Mouse (Mus musculus) midbrain, embryonic 13.5 days (tissue): ENCODE measurements at regions not wholly inside any gene's neighbourhood (a gene's known extent, or its start where the extent isn't known, plus 50 kb on each side); places are given as distances from the start of the nearest gene placed in this dataset.

Experiments
- ATAC-seq: fragments of 200-750 bp; cut with Nextera tagmentation; 2 replicates; pipeline ENCODE4 v1.8.0; 2017; ENCODE audit warnings: mild to moderate bottlenecking, moderate TSS enrichment, moderate library complexity
- H3K27ac ChIP-seq: fragments of 300-500 bp; sonication (generic); 2 replicates; pipeline ENCODE4 v1.5.1; 2015; ENCODE audit warnings: inconsistent platforms, mild to moderate bottlenecking, moderate library complexity
- H3K27me3 ChIP-seq: fragments of 300-500 bp; sonication (generic); 2 replicates; pipeline ENCODE4 v1.6.1; 2015; ENCODE audit warnings: mild to moderate bottlenecking, inconsistent platforms
- H3K36me3 ChIP-seq: fragments of 300-500 bp; sonication (generic); 2 replicates; pipeline ENCODE4 v1.6.1; 2015; ENCODE audit warnings: mild to moderate bottlenecking, inconsistent platforms
- H3K4me1 ChIP-seq: fragments of 300-500 bp; sonication (generic); replicated peaks from 2 replicates; pipeline ENCODE4 v1.6.1; 2015; ENCODE audit warnings: inconsistent platforms
- H3K4me2 ChIP-seq: fragments of 300-500 bp; sonication (generic); replicated peaks from 2 replicates; pipeline ENCODE4 v1.6.1; 2015; ENCODE audit warnings: moderate library complexity, mild to moderate bottlenecking, inconsistent platforms
- H3K4me3 ChIP-seq: fragments of 300-500 bp; sonication (generic); replicated peaks from 2 replicates; pipeline ENCODE4 v1.5.1; 2015; ENCODE audit warnings: mild to moderate bottlenecking, inconsistent platforms
- H3K9ac ChIP-seq: fragments of 300-500 bp; sonication (generic); replicated peaks from 2 replicates; pipeline ENCODE4 v1.6.1; 2015; ENCODE audit warnings: mild to moderate bottlenecking, inconsistent platforms
- H3K9me3 ChIP-seq: fragments of 300-500 bp; sonication (generic); 2 replicates; pipeline ENCODE4 v1.6.1; 2016; ENCODE audit warnings: mild to moderate bottlenecking, inconsistent platforms
- WGBS: fragments of 180-500 bp; shearing (Covaris S2); methylation state at CpG from one replicate; pipeline ENCODE4 v1.1.7; 2015; 5-methylcytosine and 5-hydroxymethylcytosine counted together

- Histone ChIP-seq H3K4me3 (no peak overlapping the region), H3K36me3 (no peaks in the 10 kb centered on the region), H3K9me3 (no peaks in the 10 kb centered on the region), H3K4me1 (no peaks in the 10 kb centered on the region), H3K4me2 (no peak overlapping the region), H3K9ac (no peak overlapping the region), H3K27ac (no peak overlapping the region), H3K27me3 (no peaks in the 10 kb centered on the region)
- no peak for ATAC-seq
- WGBS = 91% methylated on average over 8 of the region's 8 CpGs
These were observed 128.4 kb upstream of the Six2 start for GRCm38 (mm10) chr17:85816521-85816920.

GRCm38 (mm10) chr17:85816056-85816455, 128.0 kb upstream of the Six2 start:
- no peaks in the 10 kb centered on the region for H3K36me3 ChIP-seq
- 91% methylated on average over 8 of the region's 8 CpGs for WGBS
- H3K4me1 ChIP-seq = no peaks in the 10 kb centered on the region
- H3K9ac ChIP-seq = no peak overlapping the region
- H3K4me3 ChIP-seq = no peak overlapping the region
- H3K4me2 ChIP-seq = no peak overlapping the region
- no peaks in the 10 kb centered on the region for H3K27me3 ChIP-seq
- ATAC-seq = no peak
- H3K27ac ChIP-seq = no peak overlapping the region
- H3K9me3 ChIP-seq = no peaks in the 10 kb centered on the region

GRCm38 (mm10) chr17:85808580-85808979, 120.5 kb upstream of the Six2 start:
- Histone ChIP-seq H3K27ac (no peak overlapping the region), H3K4me1 (no peaks in the 10 kb centered on the region), H3K9ac (no peak overlapping the region), H3K36me3 (no peaks in the 10 kb centered on the region), H3K4me3 (no peak overlapping the region), H3K9me3 (no peaks in the 10 kb centered on the region), H3K4me2 (no peak overlapping the region), H3K27me3 (peaks cover 41% of the 10 kb centered on the region)
- WGBS = 63% methylated on average over 5 of the region's 5 CpGs
- ATAC-seq = no peak

GRCm38 (mm10) chr17:85805726-85806359, 117.8 kb upstream of the Six2 start:
- WGBS = 37% methylated on average over 13 of the region's 13 CpGs
- ATAC-seq = no peak

GRCm38 (mm10) chr17:85804631-85805030, 116.6 kb upstream of the Six2 start:
- Histone ChIP-seq H3K27me3 (peaks cover 80% of the 10 kb centered on the region), H3K9me3 (no peaks in the 10 kb centered on the region), H3K36me3 (no peaks in the 10 kb centered on the region), H3K4me3 (no peak overlapping the region), H3K4me2 (no peak overlapping the region), H3K4me1 (peaks cover 14% of the 10 kb centered on the region), H3K9ac (no peak overlapping the region), H3K27ac (no peak overlapping the region)
- WGBS = 53% methylated on average over 4 of the region's 4 CpGs
- ATAC-seq = no peak

More at GRCm38 (mm10) chr17:85805726-85806359, 117.8 kb upstream of the Six2 start:
- peaks cover 2% of the 10 kb centered on the region; the same call in 1 of the 2 replicates for H3K4me1 ChIP-seq
- H3K27me3 ChIP-seq = peaks cover 68% of the 10 kb centered on the region
- H3K9ac ChIP-seq = no peak overlapping the region
- no peak overlapping the region for H3K4me3 ChIP-seq
- no peaks in the 10 kb centered on the region for H3K9me3 ChIP-seq
- no peak overlapping the region for H3K27ac ChIP-seq
- no peaks in the 10 kb centered on the region for H3K36me3 ChIP-seq
- H3K4me2 ChIP-seq = no peak overlapping the region

- Histone ChIP-seq H3K4me1 (peaks cover 22% of the 10 kb centered on the region), H3K27ac (no peak overlapping the region), H3K27me3 (peaks cover 92% of the 10 kb centered on the region), H3K4me3 (no peak overlapping the region), H3K4me2 (no peak overlapping the region), H3K9me3 (no peaks in the 10 kb centered on the region), H3K36me3 (no peaks in the 10 kb centered on the region), H3K9ac (no peak overlapping the region)
- ATAC-seq = no peak
- WGBS = 90% methylated on average over 8 of the region's 8 CpGs
These were observed 113.7 kb upstream of the Six2 start for GRCm38 (mm10) chr17:85801734-85802133.

- peaks cover 22% of the 10 kb centered on the region for H3K4me1 ChIP-seq
- 29% methylated on average over 14 of the region's 14 CpGs for WGBS
- H3K9ac ChIP-seq = no peak overlapping the region
- peaks cover 90% of the 10 kb centered on the region for H3K27me3 ChIP-seq
- ATAC-seq = 0 out of 2 replicates have a peak, but pooled peaks have one; percentile 9
- H3K4me2 ChIP-seq = no peak overlapping the region
- no peak overlapping the region for H3K27ac ChIP-seq
- no peaks in the 10 kb centered on the region for H3K36me3 ChIP-seq
- no peaks in the 10 kb centered on the region for H3K9me3 ChIP-seq
- H3K4me3 ChIP-seq = no peak overlapping the region; the same call in 1 of the 2 replicates
These were observed 113.1 kb upstream of the Six2 start for GRCm38 (mm10) chr17:85801079-85801605.

- H3K9me3 ChIP-seq = no peaks in the 10 kb centered on the region
- H3K9ac ChIP-seq = peak overlapping the region; percentile 53
- peak overlapping the region; percentile 86 for H3K4me2 ChIP-seq
- peaks cover 22% of the 10 kb centered on the region for H3K4me1 ChIP-seq
- peaks cover 90% of the 10 kb centered on the region for H3K27me3 ChIP-seq
- no peak overlapping the region for H3K27ac ChIP-seq
- H3K4me3 ChIP-seq = peak overlapping the region; percentile 43
- no peaks in the 10 kb centered on the region for H3K36me3 ChIP-seq
- 2% methylated on average over 38 of the region's 44 CpGs for WGBS
- ATAC-seq = peak; percentile 68
These were observed 112.4 kb upstream of the Six2 start for GRCm38 (mm10) chr17:85800357-85801078.

- peak; percentile 72 for ATAC-seq
These were observed 111.8 kb upstream of the Six2 start for GRCm38 (mm10) chr17:85799865-85800356.

GRCm38 (mm10) chr17:85799081-85799864, 111.2 kb upstream of the Six2 start:
- WGBS = under 1% methylated on average over 22 of the region's 22 CpGs
- peaks cover 88% of the 10 kb centered on the region for H3K27me3 ChIP-seq
- H3K36me3 ChIP-seq = no peaks in the 10 kb centered on the region
- H3K9me3 ChIP-seq = no peaks in the 10 kb centered on the region
- H3K4me1 ChIP-seq = peaks cover 22% of the 10 kb centered on the region
- H3K27ac ChIP-seq = no peak overlapping the region
- no peak for ATAC-seq
- peak overlapping the region; percentile 86 for H3K4me2 ChIP-seq
- H3K9ac ChIP-seq = 0 out of 2 replicates have a peak overlapping the region, but pooled peaks have one; percentile 53
- peak overlapping the region; percentile 43 for H3K4me3 ChIP-seq

More at GRCm38 (mm10) chr17:85799865-85800356, 111.8 kb upstream of the Six2 start:
- H3K36me3 ChIP-seq = no peaks in the 10 kb centered on the region
- peak overlapping the region; percentile 53 for H3K9ac ChIP-seq
- H3K4me2 ChIP-seq = peak overlapping the region; percentile 86
- H3K9me3 ChIP-seq = no peaks in the 10 kb centered on the region
- H3K27me3 ChIP-seq = peaks cover 88% of the 10 kb centered on the region
- H3K4me1 ChIP-seq = peaks cover 22% of the 10 kb centered on the region
- 1% methylated on average over 34 of the region's 34 CpGs for WGBS
- peak overlapping the region; percentile 43 for H3K4me3 ChIP-seq
- H3K27ac ChIP-seq = no peak overlapping the region

GRCm38 (mm10) chr17:85797755-85798154, 109.7 kb upstream of the Six2 start:
- no peak overlapping the region for H3K4me2 ChIP-seq
- H3K9me3 ChIP-seq = no peaks in the 10 kb centered on the region
- peaks cover 85% of the 10 kb centered on the region for H3K27me3 ChIP-seq
- no peak overlapping the region for H3K9ac ChIP-seq
- no peak overlapping the region for H3K27ac ChIP-seq
- H3K4me3 ChIP-seq = no peak overlapping the region
- no peak for ATAC-seq
- H3K4me1 ChIP-seq = peaks cover 22% of the 10 kb centered on the region
- no peaks in the 10 kb centered on the region for H3K36me3 ChIP-seq
- WGBS = 66% methylated on average over 5 of the region's 5 CpGs
